Mouse (Mus musculus): ENCODE measurements around the gene Tmem59l.

Tmem59l gene

GRCm38 (mm10) chr8:70460606-70461005 is 26.6 kb downstream of the Tmem59l start:
- no peak for DNase-seq (ENCODE audit: low spot score in 2 of 2)

GRCm38 (mm10) chr8:70460199-70460598 is 27.0 kb downstream of the Tmem59l start:
- no peak for DNase-seq (ENCODE audit: low spot score in 2 of 2)

- DNase-seq (ENCODE audit: low spot score in 2 of 2), result no peak
Observed at GRCm38 (mm10) chr8:70459636-70460035, 27.5 kb downstream of the Tmem59l start.

GRCm38 (mm10) chr8:70458462-70458861 is 28.7 kb downstream of the Tmem59l start:
- no peak for DNase-seq (ENCODE audit: low spot score in 2 of 2)

- DNase-seq (ENCODE audit: low spot score in 2 of 2), result no peak
Observed at GRCm38 (mm10) chr8:70457882-70458281, 29.3 kb downstream of the Tmem59l start.

GRCm38 (mm10) chr8:70456996-70457395 is 30.2 kb downstream of the Tmem59l start:
- DNase-seq (ENCODE audit: low spot score in 2 of 2), result no peak

- no peak for DNase-seq (ENCODE audit: low spot score in 2 of 2)
Observed at GRCm38 (mm10) chr8:70453852-70454251, 33.3 kb downstream of the Tmem59l start.

GRCm38 (mm10) chr8:70452196-70452966 is 34.8 kb downstream of the Tmem59l start:
- DNase-seq (ENCODE audit: low spot score in 2 of 2), result no peak

GRCm38 (mm10) chr8:70447639-70448420 is 39.3 kb downstream of the Tmem59l start:
- no peak for DNase-seq (ENCODE audit: low spot score in 2 of 2)

- DNase-seq (ENCODE audit: low spot score in 2 of 2), result no peak
Observed at GRCm38 (mm10) chr8:70445988-70446387, 41.2 kb downstream of the Tmem59l start.

- no peak for DNase-seq (ENCODE audit: low spot score in 2 of 2)
Observed at GRCm38 (mm10) chr8:70443326-70443725, 43.8 kb downstream of the Tmem59l start.

GRCm38 (mm10) chr8:70441565-70441964 is 45.6 kb downstream of the Tmem59l start:
- DNase-seq (ENCODE audit: low spot score in 2 of 2), result no peak

- no peak for DNase-seq (ENCODE audit: low spot score in 2 of 2)
Observed at GRCm38 (mm10) chr8:70440246-70440645, 46.9 kb downstream of the Tmem59l start.

- DNase-seq (ENCODE audit: low spot score in 2 of 2), result no peak
Observed at GRCm38 (mm10) chr8:70439848-70440179, 47.3 kb downstream of the Tmem59l start.

GRCm38 (mm10) chr8:70439055-70439847 is 47.9 kb downstream of the Tmem59l start, which contains the start of gene Crtc1:
Gene Crtc1 (minus strand): TSS chr8:70439579.
- DNase-seq (ENCODE audit: low spot score in 2 of 2), result peak; percentile 98 to 99

- no peak for DNase-seq (ENCODE audit: low spot score in 2 of 2)
Observed at GRCm38 (mm10) chr8:70438423-70438822, 48.7 kb downstream of the Tmem59l start.

GRCm38 (mm10) chr8:70435156-70435555 is 52.0 kb downstream of the Tmem59l start:
- DNase-seq (ENCODE audit: low spot score in 2 of 2), result no peak
